Mouse (Mus musculus): ENCODE measurements at regions not wholly inside any gene's neighbourhood (a gene's known extent, or its start where the extent isn't known, plus 50 kb on each side); places are given as distances from the start of the nearest gene placed in this dataset.

- no peak for DNase-seq
Observed at GRCm38 (mm10) chr11:19253605-19254004, 234.8 kb upstream of the Meis1 start.

GRCm38 (mm10) chr11:19254183-19254582, 235.4 kb upstream of the Meis1 start:
- DNase-seq, result no peak

GRCm38 (mm10) chr11:19257549-19257948, 238.8 kb upstream of the Meis1 start:
- DNase-seq, result no peak

- no peak for DNase-seq
Observed at GRCm38 (mm10) chr11:19262832-19263231, 244.0 kb upstream of the Meis1 start.

- no peak for DNase-seq
Observed at GRCm38 (mm10) chr11:19264798-19265671, 246.2 kb upstream of the Meis1 start.

DNA sequence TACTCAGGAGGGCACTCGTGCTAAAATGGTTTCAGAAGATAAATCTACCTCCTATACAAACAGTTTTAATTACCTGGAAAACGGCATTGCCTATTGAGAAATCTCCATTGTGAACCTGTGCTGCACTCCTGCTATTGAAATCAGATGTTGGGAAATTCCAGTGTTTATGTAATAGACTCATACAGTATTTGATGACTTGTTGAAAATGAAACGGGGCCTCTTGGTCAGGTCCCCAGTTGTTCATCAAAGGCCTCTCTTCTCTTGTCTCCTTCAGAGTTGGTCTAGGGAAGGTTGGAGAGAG, 246.8 kb upstream of the Meis1 start:
- DNase-seq, result no peak

DNA sequence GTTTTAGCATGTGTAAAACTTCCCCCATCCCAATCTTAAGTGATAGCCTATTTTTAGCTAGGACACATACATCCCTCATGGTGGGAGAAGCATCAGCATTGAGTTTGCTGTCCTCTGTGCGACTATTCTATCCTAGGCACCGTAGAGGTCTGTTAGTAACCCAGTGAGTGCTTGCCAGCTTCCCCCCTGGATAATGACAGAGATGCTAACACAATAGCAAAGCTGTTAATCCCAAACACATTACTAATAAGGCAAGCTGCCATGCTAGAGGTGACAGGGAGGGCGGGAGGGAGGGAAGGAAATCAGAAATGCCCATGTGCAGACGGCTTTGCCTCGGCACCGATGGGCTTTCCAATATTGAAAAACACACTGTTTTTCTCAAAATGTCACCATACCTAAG, 272.2 kb upstream of the Meis1 start:
- no peak for DNase-seq

GRCm38 (mm10) chr11:19299411-19299810, 280.6 kb upstream of the Meis1 start:
- no peak for DNase-seq

DNA sequence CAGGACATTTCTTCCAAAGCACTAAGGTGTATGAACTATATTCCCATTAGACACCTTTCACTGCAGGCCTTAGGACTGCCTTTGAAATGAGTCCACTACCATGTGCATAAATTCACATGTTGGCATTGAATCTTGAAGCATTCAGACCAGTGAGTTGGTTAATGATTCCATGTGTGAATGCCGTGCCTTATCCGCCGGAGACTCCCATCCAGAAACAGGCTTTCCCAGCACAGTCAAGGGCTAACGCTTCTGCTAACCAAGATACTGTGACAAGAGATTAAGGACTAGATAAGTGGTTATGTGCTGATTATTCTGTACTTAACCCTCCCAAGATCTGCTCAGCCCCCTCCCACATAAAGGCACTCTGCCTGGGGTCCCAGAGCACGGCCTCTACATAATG, 287.9 kb upstream of the Meis1 start:
- no peak for DNase-seq

DNA sequence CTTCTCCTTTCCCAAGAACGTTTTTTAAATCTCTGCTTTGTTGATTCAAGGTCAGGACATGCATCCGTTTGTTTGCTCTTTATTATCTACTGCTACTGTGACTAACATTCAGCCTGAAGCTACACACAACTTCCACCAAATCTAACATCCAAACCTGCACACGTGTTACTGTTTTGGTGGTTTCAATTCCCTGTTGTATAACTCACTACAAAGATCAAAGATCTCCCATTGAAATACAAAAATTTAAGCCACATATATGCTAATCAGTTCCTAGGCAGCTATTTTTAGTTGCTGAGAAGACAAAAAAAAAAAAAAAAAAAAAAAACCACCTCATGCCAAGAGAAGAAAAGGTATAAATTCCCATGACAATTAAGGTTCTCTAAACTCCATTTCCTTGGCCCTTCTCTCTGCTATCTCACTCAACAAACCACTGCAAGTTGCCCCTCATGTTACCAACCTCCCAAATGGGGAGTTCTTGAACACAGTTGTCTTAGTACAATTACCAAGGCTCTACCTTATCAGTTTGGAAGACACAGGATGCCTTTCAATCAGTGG, 312.0 kb upstream of the Meis1 start:
- no peak for DNase-seq

- no peak for DNase-seq
Observed at GRCm38 (mm10) chr11:19332274-19332673, 313.5 kb upstream of the Meis1 start.

- DNase-seq, result no peak
Observed at GRCm38 (mm10) chr11:19332727-19333126, 313.9 kb upstream of the Meis1 start.

GRCm38 (mm10) chr11:19333908-19334487, 315.2 kb upstream of the Meis1 start:
- DNase-seq, result no peak

DNA sequence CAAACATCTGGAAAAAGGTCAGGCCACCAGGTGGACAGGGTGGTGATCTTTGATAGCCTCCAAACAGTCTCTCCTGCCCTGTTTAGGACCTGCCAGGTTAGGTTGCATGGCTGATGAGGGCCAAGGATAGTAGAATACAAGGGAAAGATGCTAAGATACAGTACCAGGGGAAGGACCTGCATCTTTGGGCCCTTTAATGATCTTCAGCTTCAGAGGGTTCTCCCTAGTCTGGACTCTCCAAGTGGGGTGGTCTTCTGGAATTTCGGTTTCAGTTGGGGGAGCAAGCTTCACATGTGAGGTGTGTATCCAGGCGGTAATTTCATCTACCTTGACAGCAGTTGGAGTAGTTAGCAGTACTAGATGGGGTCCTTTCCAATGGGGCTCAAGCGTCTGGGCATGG, 316.6 kb upstream of the Meis1 start:
- no peak for DNase-seq

DNA sequence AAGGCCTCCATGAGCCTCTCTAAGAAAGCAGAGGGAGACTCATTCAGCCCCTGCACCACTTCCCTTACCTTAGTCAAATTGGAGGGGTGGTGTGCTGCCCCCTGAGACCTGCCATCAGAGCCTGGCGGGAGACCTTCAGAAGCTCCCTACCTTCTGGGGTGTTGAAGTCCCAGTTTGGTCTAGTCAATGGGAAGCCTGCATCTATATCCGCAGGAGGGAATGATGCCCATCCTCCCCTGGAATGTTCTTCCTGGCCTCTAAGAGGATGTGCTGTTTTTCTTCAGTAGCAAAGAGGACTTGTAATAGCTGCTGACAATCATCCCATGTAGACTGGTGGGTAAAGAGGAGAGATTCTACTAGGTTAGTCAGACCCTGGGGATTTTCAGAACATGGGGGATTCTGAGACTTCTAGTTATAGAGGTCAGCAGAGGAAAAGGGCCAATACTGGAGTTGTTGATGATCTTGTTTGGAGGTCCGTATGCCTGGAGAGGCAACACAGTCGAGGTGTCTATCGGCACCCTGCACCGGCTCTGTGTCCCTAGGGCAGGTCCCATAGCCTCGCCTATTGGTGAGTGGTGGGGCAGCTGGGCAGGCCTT, 321.0 kb upstream of the Meis1 start:
- no peak for DNase-seq

GRCm38 (mm10) chr11:19340889-19341288, 322.1 kb upstream of the Meis1 start:
- no peak for DNase-seq

DNA sequence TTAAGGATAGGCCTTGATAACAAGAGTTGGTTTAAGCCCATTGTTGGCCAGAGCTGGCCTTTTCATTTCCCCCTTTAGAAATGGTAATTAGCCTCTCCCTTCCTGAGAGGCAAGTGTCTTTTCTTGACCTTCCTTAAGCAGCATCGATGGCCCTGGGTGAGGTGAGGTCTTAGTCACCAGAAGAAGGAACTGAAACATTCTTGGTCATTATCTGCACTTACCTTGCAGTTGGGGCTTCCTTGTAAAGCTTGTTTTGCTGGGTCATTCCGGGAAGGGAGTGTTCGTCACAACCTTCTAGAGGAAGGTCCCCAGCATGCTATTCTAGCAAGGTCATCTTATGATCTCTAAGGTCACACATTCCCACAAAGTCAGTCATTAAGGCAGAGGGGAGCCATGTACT, 322.6 kb upstream of the Meis1 start:
- DNase-seq, result no peak

DNA sequence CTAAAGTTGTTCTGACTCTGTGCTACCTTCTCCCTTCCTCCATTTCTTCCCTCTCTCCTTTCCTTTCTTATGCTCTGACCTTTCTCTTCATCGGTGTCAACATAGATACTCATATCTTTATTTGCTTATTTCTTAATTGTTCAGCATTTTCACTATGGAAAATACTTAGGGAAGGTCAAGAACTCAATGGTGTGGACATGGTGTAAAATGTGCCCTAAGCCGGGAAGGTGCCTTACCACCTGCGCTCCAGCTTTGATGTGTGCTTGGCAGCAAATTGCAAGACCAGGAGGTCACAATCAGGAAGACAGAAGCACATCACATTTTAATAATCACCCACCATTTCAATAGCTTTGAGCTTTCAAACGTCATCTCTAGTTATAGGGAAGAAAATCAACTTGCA, 324.0 kb upstream of the Meis1 start:
- DNase-seq, result no peak

GRCm38 (mm10) chr11:19346276-19346826, 327.6 kb upstream of the Meis1 start:
- DNase-seq, result no peak

- DNase-seq, result no peak
Observed at GRCm38 (mm10) chr11:19350331-19351242, 331.8 kb upstream of the Meis1 start.

- no peak for DNase-seq
Observed at GRCm38 (mm10) chr11:19351243-19351787, 332.5 kb upstream of the Meis1 start.

DNA sequence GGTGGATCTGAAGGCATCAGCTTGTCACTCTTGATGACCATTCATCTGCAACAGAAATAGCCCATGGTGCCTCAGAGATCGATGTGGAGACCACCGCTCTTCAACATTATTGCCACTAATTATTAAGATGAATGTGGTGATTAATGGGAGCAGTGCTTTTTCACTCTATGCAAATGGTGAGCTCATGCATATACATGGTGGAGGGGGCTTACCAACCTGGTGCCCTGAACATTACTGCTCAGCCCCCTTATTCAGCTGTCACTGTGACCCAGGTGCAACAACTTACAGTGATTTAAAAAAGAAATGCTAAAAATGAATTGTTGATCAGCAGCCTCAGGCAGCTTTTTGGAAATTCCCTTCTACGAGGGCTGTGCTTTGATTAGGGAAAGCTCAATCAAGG, 334.9 kb upstream of the Meis1 start:
- no peak for DNase-seq

Measured in lung, adult 18-20 months (tissue).